14 mouse cellular contexts compared by ENCODE assay signal in the genomic region with DNA sequence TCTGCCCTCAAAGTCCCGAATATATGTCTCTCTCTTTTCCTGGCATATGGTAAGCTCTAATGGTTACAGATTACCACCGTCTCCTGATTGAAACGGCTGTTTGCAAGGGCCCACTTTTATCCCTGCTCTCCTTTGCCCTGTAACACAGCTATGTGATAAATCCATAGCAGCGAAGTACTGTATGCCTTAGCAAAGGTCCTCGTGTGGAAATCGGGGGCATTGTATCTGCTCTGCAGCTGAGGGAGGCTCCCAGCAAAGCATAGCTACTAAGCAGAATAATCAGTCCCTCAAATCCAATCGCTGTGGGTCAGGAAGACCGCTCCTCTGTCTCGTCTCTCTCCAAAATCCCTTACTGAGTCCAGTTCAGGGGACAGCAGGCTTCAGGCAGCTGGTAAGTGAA.
DNase-seq lines count a peak whose midpoint lies in the region; ATAC-seq and TF ChIP-seq lines count a peak whose summit lies in the region.
"Had no signal": no experiment of that assay in that cellular context is flagged by ENCODE, and none has a peak within 500 bp of the region (broad histone marks: within the 10 kb centered on the region; RNA-seq: fewer than 3 reads in every experiment).

No protein-coding gene starts in this region.

- 41% methylated on average over 9 of the region's 9 CpGs for WGBS in forebrain, embryonic 13.5 days
- 53% methylated on average over 9 of the region's 9 CpGs for WGBS in forebrain, embryonic 10.5 days
- WGBS in midbrain, embryonic 10.5 days, result 47% methylated on average over 9 of the region's 9 CpGs
- 52% methylated on average over 9 of the region's 9 CpGs for WGBS in stomach, postnatal 0 days

- H3K27me3 ChIP-seq in forebrain, embryonic 13.5 days, result no peaks in the 10 kb centered on the region
- no peaks in the 10 kb centered on the region for H3K27me3 ChIP-seq in forebrain, embryonic 10.5 days (ENCODE audit: poor library complexity, severe bottlenecking)
- no peaks in the 10 kb centered on the region for H3K27me3 ChIP-seq in midbrain, embryonic 10.5 days (ENCODE audit: low read depth, poor library complexity, severe bottlenecking)
- no peaks in the 10 kb centered on the region for H3K27me3 ChIP-seq in stomach, postnatal 0 days (ENCODE audit: control insufficient read depth, insufficient read depth, low read length)
- H3K27me3 ChIP-seq: limb, embryonic 15.5 days; lung, embryonic 15.5 days; megakaryocyte, embryonic 14.5 days; neural tube, embryonic 12.5 days; stomach, embryonic 15.5 days had no signal

- TF ChIP-seq CTCF in stomach, postnatal 0 days (IDR thresholded peaks at IDR 0.05; ENCODE audit: low read depth), result no peak

- DNase-seq in forebrain, embryonic 10.5 days (ENCODE audit: extremely low spot score, low spot score), result no peak
- DNase-seq in right cerebral cortex, postnatal 4 days, result peak; percentile 4
- DNase-seq in right cerebral cortex, adult 18-20 months, result no peak
- DNase-seq in midbrain, embryonic 10.5 days (ENCODE audit: low spot score), result peak; percentile 23
- DNase-seq in stomach, postnatal 0 days (ENCODE audit: low spot score), result no peak
- no peak for DNase-seq in heart, adult 8-10 months (ENCODE audit: low spot score)
- DNase-seq in c-Kit-positive CD71-positive TER-119-positive erythroid progenitor cells, embryonic 14.5 days (ENCODE audit: low spot score), result no peak

- peaks cover 11% of the 10 kb centered on the region; the same call in 1 of the 2 replicates for H3K4me1 ChIP-seq in forebrain, embryonic 13.5 days
- H3K4me1 ChIP-seq in forebrain, embryonic 10.5 days, result peaks cover 14% of the 10 kb centered on the region
- peaks cover 28% of the 10 kb centered on the region for H3K4me1 ChIP-seq in midbrain, embryonic 10.5 days
- no peaks in the 10 kb centered on the region for H3K4me1 ChIP-seq in stomach, postnatal 0 days (replicated peaks; ENCODE audit: control insufficient read depth, insufficient read depth)
- H3K4me1 ChIP-seq: embryonic facial prominence, embryonic 13.5 days; limb, embryonic 15.5 days; lung, embryonic 15.5 days; megakaryocyte, embryonic 14.5 days; stomach, embryonic 15.5 days had no signal

- no peaks in the 10 kb centered on the region for H3K36me3 ChIP-seq in forebrain, embryonic 13.5 days (ENCODE audit: poor library complexity, severe bottlenecking)
- no peaks in the 10 kb centered on the region for H3K36me3 ChIP-seq in forebrain, embryonic 10.5 days (replicated peaks)
- no peaks in the 10 kb centered on the region for H3K36me3 ChIP-seq in midbrain, embryonic 10.5 days
- no peaks in the 10 kb centered on the region for H3K36me3 ChIP-seq in stomach, postnatal 0 days (ENCODE audit: control insufficient read depth, insufficient read depth, low read length)
- H3K36me3 ChIP-seq: embryonic facial prominence, embryonic 13.5 days; limb, embryonic 15.5 days; lung, embryonic 15.5 days; neural tube, embryonic 12.5 days; stomach, embryonic 15.5 days had no signal

- peak overlapping the region; percentile 39 for H3K4me2 ChIP-seq in forebrain, embryonic 13.5 days
- H3K4me2 ChIP-seq in stomach, postnatal 0 days (replicated peaks; ENCODE audit: low read depth), result peak overlapping the region; percentile 20; the same call in 1 of the 2 replicates
- H3K4me2 ChIP-seq: embryonic facial prominence, embryonic 13.5 days; limb, embryonic 15.5 days; lung, embryonic 15.5 days; neural tube, embryonic 12.5 days; stomach, embryonic 15.5 days had no signal

- H3K9ac ChIP-seq in forebrain, embryonic 13.5 days, result no peak overlapping the region
- H3K9ac ChIP-seq in stomach, postnatal 0 days (ENCODE audit: low read length), result no peak overlapping the region
- H3K9ac ChIP-seq: embryonic facial prominence, embryonic 13.5 days; limb, embryonic 15.5 days; lung, embryonic 15.5 days; neural tube, embryonic 12.5 days; stomach, embryonic 15.5 days had no signal

- TF ChIP-seq EP300 in stomach, postnatal 0 days (optimal IDR thresholded peaks at IDR 0.05), result no peak

- peak; percentile 57; the same call in 1 of the 2 replicates for ATAC-seq in forebrain, embryonic 13.5 days
- ATAC-seq in stomach, postnatal 0 days (ENCODE audit: low FRiP score, low TSS enrichment), result no peak

- H3K27ac ChIP-seq in forebrain, embryonic 13.5 days, result no peak overlapping the region
- no peak overlapping the region for H3K27ac ChIP-seq in forebrain, embryonic 10.5 days
- peak overlapping the region; percentile 81 for H3K27ac ChIP-seq in midbrain, embryonic 10.5 days (replicated peaks)
- H3K27ac ChIP-seq in stomach, postnatal 0 days (replicated peaks), result no peak overlapping the region
- H3K27ac ChIP-seq: embryonic facial prominence, embryonic 13.5 days; limb, embryonic 15.5 days; lung, embryonic 15.5 days; neural tube, embryonic 12.5 days; stomach, embryonic 15.5 days had no signal

- H3K9me3 ChIP-seq in forebrain, embryonic 13.5 days (replicated peaks), result no peaks in the 10 kb centered on the region
- H3K9me3 ChIP-seq in forebrain, embryonic 10.5 days, result no peaks in the 10 kb centered on the region
- H3K9me3 ChIP-seq in midbrain, embryonic 10.5 days (replicated peaks), result no peaks in the 10 kb centered on the region
- H3K9me3 ChIP-seq in stomach, postnatal 0 days (ENCODE audit: control insufficient read depth, low read length), result no peaks in the 10 kb centered on the region
- H3K9me3 ChIP-seq: embryonic facial prominence, embryonic 13.5 days; limb, embryonic 15.5 days; lung, embryonic 15.5 days; megakaryocyte, embryonic 14.5 days; neural tube, embryonic 12.5 days; stomach, embryonic 15.5 days had no signal

- H3K4me3 ChIP-seq in forebrain, embryonic 13.5 days, result no peak overlapping the region
- H3K4me3 ChIP-seq in forebrain, embryonic 10.5 days, result no peak overlapping the region
- no peak overlapping the region for H3K4me3 ChIP-seq in midbrain, embryonic 10.5 days
- no peak overlapping the region for H3K4me3 ChIP-seq in stomach, postnatal 0 days (ENCODE audit: low read depth, low read length)
- H3K4me3 ChIP-seq: embryonic facial prominence, embryonic 13.5 days; limb, embryonic 15.5 days; lung, embryonic 15.5 days; megakaryocyte, embryonic 14.5 days; neural tube, embryonic 12.5 days; stomach, embryonic 15.5 days had no signal

Comparison
In these comparisons a context has a peak if more than half of its experiments do, and no peak if none do; other contexts are left out.
1. DNase-seq: peak in right cerebral cortex, postnatal 4 days (single experiment) and midbrain, embryonic 10.5 days (single experiment); none in forebrain, embryonic 10.5 days (single experiment), right cerebral cortex, adult 18-20 months (single experiment), stomach, postnatal 0 days (single experiment), heart, adult 8-10 months (single experiment) and c-Kit-positive CD71-positive TER-119-positive erythroid progenitor cells, embryonic 14.5 days (single experiment).